Mouse (Mus musculus): Measurements from ENCODE around the gene Vma21-ps.
"Not testable (repeated sequence)": the region's sequence is repeated elsewhere in the genome, so short reads cannot be mapped to it uniquely, and the experiment has no call there.

Gene Vma21-ps

DNA sequence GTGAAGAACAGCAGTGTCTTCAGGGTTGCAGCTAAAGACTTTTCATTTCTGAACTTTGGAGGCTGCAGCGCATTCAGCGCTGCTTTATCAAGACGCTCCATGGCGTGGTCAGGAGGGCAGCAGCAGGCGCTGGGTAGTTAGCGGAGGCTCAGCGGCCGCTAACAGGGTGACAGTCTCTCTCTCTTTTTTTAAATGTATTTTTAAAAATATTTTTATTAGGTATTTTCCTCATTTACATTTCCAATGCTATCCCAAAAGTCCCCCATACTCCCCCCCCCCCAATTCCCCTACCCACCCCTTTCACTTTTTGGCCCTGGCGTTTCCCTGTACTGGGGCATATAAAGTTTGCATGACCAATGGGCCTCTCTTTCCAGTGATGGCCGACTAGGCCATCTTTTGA is at the start of gene Vma21-ps:
Gene Vma21-ps, minus strand, starts transcription at position 101 of the 400 bp plus-strand sequence.
- DNase-seq (ENCODE audit: low spot score in 2 of 2), result not testable (repeated sequence)

DNA sequence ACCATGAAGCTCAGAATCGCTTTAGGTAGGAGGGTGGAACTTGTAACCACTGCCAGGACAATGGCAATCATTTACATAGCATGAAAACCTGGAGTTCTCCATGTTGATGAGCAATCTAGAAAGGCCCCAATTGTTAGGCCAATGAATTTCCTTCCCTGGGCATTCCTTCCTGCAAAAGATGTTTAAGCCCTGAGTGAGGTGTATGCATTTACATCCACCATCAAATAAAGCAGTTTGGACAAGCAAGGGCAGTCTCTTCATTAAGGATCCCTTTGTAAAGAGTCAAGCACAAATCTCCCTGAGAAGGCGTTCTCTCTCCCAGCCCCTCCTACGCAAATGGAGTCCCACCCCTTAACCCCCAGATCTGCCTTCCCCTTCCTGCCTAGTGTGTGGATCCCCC is 46.0 kb upstream of the Vma21-ps start:
- DNase-seq (ENCODE audit: low spot score in 2 of 2), result no peak

GRCm38 (mm10) chr4:52530636-52531035 is 33.6 kb upstream of the Vma21-ps start:
- no peak for DNase-seq (ENCODE audit: low spot score in 2 of 2)

DNA sequence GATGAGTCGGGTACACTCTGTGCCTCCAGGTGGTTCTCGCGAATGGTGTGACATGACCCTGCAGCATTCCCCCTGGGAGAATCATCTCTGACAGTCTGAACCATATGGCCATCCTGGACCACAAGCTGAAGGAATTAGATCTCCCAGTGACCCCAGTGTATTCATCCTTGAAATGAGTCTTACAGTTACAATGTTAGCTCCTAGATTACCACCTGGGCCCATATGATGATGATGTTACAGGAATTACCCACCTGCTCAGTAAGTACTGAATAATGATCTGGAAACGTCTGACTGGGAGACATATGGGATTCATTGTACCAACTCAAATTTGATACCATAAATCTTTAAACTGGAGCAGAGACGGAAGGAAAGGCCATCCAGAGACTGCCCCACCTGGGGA is 29.4 kb upstream of the Vma21-ps start:
- DNase-seq (ENCODE audit: low spot score in 2 of 2), result no peak

DNA sequence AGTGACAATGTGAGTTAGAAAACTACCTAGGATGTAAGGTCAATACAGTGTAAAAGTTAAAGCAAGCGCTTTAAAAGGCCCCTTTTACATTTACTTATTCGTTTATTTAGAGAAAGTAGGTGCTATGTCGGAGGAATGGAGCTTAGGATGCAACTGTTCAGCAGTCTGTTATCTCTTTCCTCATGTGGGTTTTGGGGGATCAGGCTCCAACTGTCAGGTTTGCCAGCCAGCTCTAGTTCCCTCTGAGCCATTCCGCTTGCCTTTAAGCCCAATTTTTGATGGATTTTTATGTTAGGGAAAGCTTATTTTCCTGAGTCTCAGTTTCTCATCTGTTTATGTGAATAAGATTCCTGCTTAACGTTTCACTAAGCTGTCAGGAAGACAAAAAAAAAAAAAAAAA is 22.3 kb upstream of the Vma21-ps start:
- DNase-seq (ENCODE audit: low spot score in 2 of 2), result no peak

DNA sequence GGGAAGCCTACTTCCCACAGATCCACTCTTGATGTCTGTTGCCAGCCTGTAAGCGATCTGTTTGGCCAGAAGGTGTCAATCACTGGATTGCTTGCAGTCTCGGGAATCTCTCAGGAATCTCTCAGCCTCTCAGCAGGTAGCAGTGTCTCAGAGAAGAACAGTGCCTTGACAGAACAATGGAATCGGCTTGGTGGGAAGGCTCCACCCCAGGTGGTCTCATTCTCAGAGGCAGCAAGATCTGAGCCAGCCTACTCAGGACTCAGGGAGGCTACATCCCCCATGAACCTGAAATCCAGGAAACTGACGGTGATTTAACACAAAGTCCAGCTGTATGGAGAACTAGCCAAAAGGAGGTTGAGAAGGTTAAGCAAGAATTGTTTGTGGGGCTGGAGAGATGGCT is 20.5 kb upstream of the Vma21-ps start:
- DNase-seq (ENCODE audit: low spot score in 2 of 2), result no peak

GRCm38 (mm10) chr4:52487486-52487885 is 9.6 kb downstream of the Vma21-ps start:
- no peak for DNase-seq (ENCODE audit: low spot score in 2 of 2)

GRCm38 (mm10) chr4:52473431-52473830 is 23.6 kb downstream of the Vma21-ps start:
- DNase-seq (ENCODE audit: low spot score in 2 of 2), result no peak

DNA sequence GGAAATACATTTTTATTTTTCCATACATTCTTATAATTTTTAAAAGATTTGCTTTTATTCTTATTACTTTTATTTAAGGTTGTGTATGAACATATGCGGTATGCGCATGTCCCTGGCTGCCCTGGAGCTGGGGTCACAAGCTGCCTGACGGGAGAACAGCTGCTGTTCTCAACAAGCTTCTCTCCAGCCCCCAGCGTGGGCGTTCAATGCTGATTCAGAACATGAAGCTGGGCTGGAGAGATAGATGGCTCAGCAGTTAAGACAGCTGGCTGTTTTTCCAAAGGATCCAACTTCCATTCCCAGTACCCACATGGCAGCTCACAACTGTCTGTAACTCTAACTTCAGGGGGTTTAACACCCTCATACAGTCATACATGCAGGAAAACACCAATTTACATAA is 35.7 kb downstream of the Vma21-ps start:
- DNase-seq (ENCODE audit: low spot score in 2 of 2), result no peak

DNA sequence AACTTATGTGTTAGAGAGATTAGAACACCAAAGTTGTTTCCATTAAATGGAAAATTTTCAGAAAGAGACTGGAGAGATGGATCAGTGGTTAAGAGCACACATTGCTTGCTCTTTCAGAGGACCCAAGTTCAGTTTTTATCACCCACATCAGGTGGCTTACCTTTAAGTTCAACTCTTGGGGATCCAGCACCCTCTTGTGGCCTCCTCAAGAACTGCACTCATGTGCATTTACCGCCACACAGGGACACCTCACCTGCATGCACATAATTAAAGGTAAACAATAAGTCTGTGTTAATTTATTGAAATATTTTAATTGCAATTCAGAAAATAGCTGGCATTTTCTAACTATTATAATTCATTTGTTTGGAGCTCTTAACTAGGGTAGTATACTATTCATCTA is 37.3 kb downstream of the Vma21-ps start:
- DNase-seq (ENCODE audit: low spot score in 2 of 2), result peak in 1 of 2 experiments; percentile 34

Measured in spleen, postnatal 10 days (tissue).